Mouse (Mus musculus) olfactory bulb, adult 2 months (tissue): ENCODE data around the gene Agap2.

Source experiments
- CTCF ChIP-seq: fragments of 200-500 bp; IDR thresholded peaks from 2 replicates; pipeline ENCODE4 v1.5.1; 2012; ENCODE audit warnings: low read depth, mild to moderate bottlenecking, low read length, moderate library complexity; ENCODE audit not compliant: insufficient read depth
- POLR2A ChIP-seq: fragments of 200-500 bp; IDR thresholded peaks from 2 replicates; pipeline ENCODE4 v1.6.1; 2012; ENCODE audit warnings: mild to moderate bottlenecking, low read depth, low read length, moderate library complexity; ENCODE audit not compliant: insufficient read depth

GRCm38 (mm10) chr10:127065981-127066380, 9.1 kb upstream of the Agap2 start:
- TF ChIP-seq POLR2A (no peak), CTCF (no peak)
